Mouse (Mus musculus): ENCODE data around the gene Itpr2.

- no peak for TF ChIP-seq CTCF (IDR thresholded peaks at IDR 0.05; ENCODE audit: borderline replicate concordance, insufficient read depth, low read depth, low read length)
- TF ChIP-seq POLR2A (IDR thresholded peaks at IDR 0.05; ENCODE audit: borderline replicate concordance, insufficient read depth, low read length), result no peak
These were observed 160.1 kb downstream of the Itpr2 start for GRCm38 (mm10) chr6:146341934-146342333.

Measured in cerebellum, adult 2 months (tissue).